Comparison of ENCODE assay signal across 20 mouse cellular contexts in genomic region chr5:88795910-88796584, GRCm38 (mm10). TPM values are rescaled to one million over a fixed set of nuclear protein-coding genes. Genes with fewer than 3 reads are reported as not detected.
DNase-seq lines count a peak whose midpoint lies in the region; ATAC-seq and TF ChIP-seq lines count a peak whose summit lies in the region.
"Had no signal": no experiment of that assay in that cellular context is flagged by ENCODE, and none has a peak within 500 bp of the region (broad histone marks: within the 10 kb centered on the region; RNA-seq: fewer than 3 reads in every experiment).

No protein-coding gene starts in this region.

- peak; percentile 61 for DNase-seq in kidney, adult 2 months
- DNase-seq in kidney, postnatal 14 days = no peak
- DNase-seq in lung, embryonic 14.5 days = peak; percentile 15
- DNase-seq in lung, postnatal 0 days (ENCODE audit: low spot score) = no peak
- no peak for DNase-seq in liver, embryonic 14.5 days (ENCODE audit: low read depth in 3 of 3, low spot score in 3 of 3)
- no peak for DNase-seq in retina, postnatal 1 day
- DNase-seq: adrenal gland, postnatal 25 days; gastrocnemius, postnatal 36 days; heart, postnatal 4 days; thymus, postnatal 36 days had no signal

- peak overlapping the region; percentile 49; the same call in 1 of the 2 replicates for H3K27ac ChIP-seq in kidney, adult 2 months (ENCODE audit: insufficient read depth, low read depth, low read length)
- H3K27ac ChIP-seq in lung, embryonic 14.5 days (ENCODE audit: low read depth) = no peak overlapping the region
- H3K27ac ChIP-seq in lung, postnatal 0 days (ENCODE audit: low read length) = no peak overlapping the region
- H3K27ac ChIP-seq in liver, embryonic 14.5 days = no peak overlapping the region
- H3K27ac ChIP-seq in forebrain, embryonic 13.5 days = no peak overlapping the region
- H3K27ac ChIP-seq: embryonic facial prominence, embryonic 10.5 days; forebrain, embryonic 12.5 days; heart, embryonic 15.5 days; hindbrain, embryonic 15.5 days; lung, embryonic 15.5 days; macrophage had no signal

- H3K36me3 ChIP-seq in kidney, adult 2 months (ENCODE audit: control insufficient read depth, insufficient read depth, low read length) = no peaks in the 10 kb centered on the region
- no peaks in the 10 kb centered on the region for H3K36me3 ChIP-seq in lung, embryonic 14.5 days (ENCODE audit: insufficient read depth)
- H3K36me3 ChIP-seq in lung, postnatal 0 days (ENCODE audit: insufficient read depth, low read length) = no peaks in the 10 kb centered on the region
- H3K36me3 ChIP-seq in liver, embryonic 14.5 days (replicated peaks; ENCODE audit: control insufficient read depth, insufficient read depth, low read depth) = no peaks in the 10 kb centered on the region
- no peaks in the 10 kb centered on the region for H3K36me3 ChIP-seq in forebrain, embryonic 13.5 days (ENCODE audit: poor library complexity, severe bottlenecking)
- H3K36me3 ChIP-seq: embryonic facial prominence, embryonic 10.5 days; forebrain, embryonic 12.5 days; G1E; heart, embryonic 15.5 days; hindbrain, embryonic 15.5 days; lung, embryonic 15.5 days had no signal

- H3K9me3 ChIP-seq in lung, embryonic 14.5 days (ENCODE audit: low read depth, low read length) = no peaks in the 10 kb centered on the region
- H3K9me3 ChIP-seq in lung, postnatal 0 days (ENCODE audit: low read length) = no peaks in the 10 kb centered on the region
- no peaks in the 10 kb centered on the region for H3K9me3 ChIP-seq in liver, embryonic 14.5 days (ENCODE audit: control insufficient read depth, low read length)
- no peaks in the 10 kb centered on the region for H3K9me3 ChIP-seq in forebrain, embryonic 13.5 days (replicated peaks)
- H3K9me3 ChIP-seq: embryonic facial prominence, embryonic 10.5 days; forebrain, embryonic 12.5 days; G1E; heart, embryonic 15.5 days; hindbrain, embryonic 15.5 days; lung, embryonic 15.5 days had no signal

- no peak overlapping the region for H3K9ac ChIP-seq in lung, embryonic 14.5 days
- no peak overlapping the region for H3K9ac ChIP-seq in lung, postnatal 0 days (replicated peaks; ENCODE audit: low read depth)
- no peak overlapping the region for H3K9ac ChIP-seq in liver, embryonic 14.5 days (replicated peaks)
- H3K9ac ChIP-seq in forebrain, embryonic 13.5 days = no peak overlapping the region
- H3K9ac ChIP-seq: forebrain, embryonic 12.5 days; heart, embryonic 15.5 days; hindbrain, embryonic 15.5 days; lung, embryonic 15.5 days had no signal

- no peak for TF ChIP-seq POLR2A in kidney, adult 2 months (IDR thresholded peaks at IDR 0.05; ENCODE audit: low read depth, low read length)

- no peaks in the 10 kb centered on the region for H3K27me3 ChIP-seq in kidney, adult 2 months (replicated peaks; ENCODE audit: control insufficient read depth, insufficient read depth, low read length)
- no peaks in the 10 kb centered on the region for H3K27me3 ChIP-seq in lung, embryonic 14.5 days (ENCODE audit: insufficient read depth, low read length)
- H3K27me3 ChIP-seq in lung, postnatal 0 days (replicated peaks; ENCODE audit: insufficient read depth, low read length) = no peaks in the 10 kb centered on the region
- H3K27me3 ChIP-seq in liver, embryonic 14.5 days (ENCODE audit: control insufficient read depth, insufficient read depth, low read length) = no peaks in the 10 kb centered on the region; the same call in 1 of the 2 replicates
- no peaks in the 10 kb centered on the region for H3K27me3 ChIP-seq in forebrain, embryonic 13.5 days
- H3K27me3 ChIP-seq: forebrain, embryonic 12.5 days; heart, embryonic 15.5 days; hindbrain, embryonic 15.5 days; lung, embryonic 15.5 days had no signal

- no peak for TF ChIP-seq EP300 in lung, postnatal 0 days (IDR thresholded peaks at IDR 0.05)
- no peak for TF ChIP-seq EP300 in liver, embryonic 14.5 days (IDR thresholded peaks at IDR 0.05; ENCODE audit: low read depth)

- H3K4me2 ChIP-seq in lung, embryonic 14.5 days = 0 out of 2 replicates have a peak overlapping the region, but pooled peaks have one; percentile 23
- no peak overlapping the region for H3K4me2 ChIP-seq in lung, postnatal 0 days (replicated peaks; ENCODE audit: low read depth, low read length)
- H3K4me2 ChIP-seq in liver, embryonic 14.5 days (ENCODE audit: low read depth) = peak overlapping the region; percentile 29
- H3K4me2 ChIP-seq in forebrain, embryonic 13.5 days = no peak overlapping the region
- H3K4me2 ChIP-seq: forebrain, embryonic 12.5 days; heart, embryonic 15.5 days; hindbrain, embryonic 15.5 days; lung, embryonic 15.5 days; midbrain, embryonic 11.5 days had no signal

- ATAC-seq in lung, embryonic 14.5 days (ENCODE audit: insufficient read depth) = no peak
- ATAC-seq in lung, postnatal 0 days = no peak
- no peak for ATAC-seq in liver, embryonic 14.5 days (ENCODE audit: insufficient read depth)
- ATAC-seq in erythroblast, adult 5-6 weeks (replicated peaks; ENCODE audit: low FRiP score, poor library complexity, severe bottlenecking) = no peak
- no peak for ATAC-seq in forebrain, embryonic 13.5 days

- no peak overlapping the region for H3K4me3 ChIP-seq in kidney, adult 2 months (ENCODE audit: insufficient read depth, low read depth, low read length)
- no peak overlapping the region for H3K4me3 ChIP-seq in lung, embryonic 14.5 days (ENCODE audit: low read depth, low read length)
- no peak overlapping the region for H3K4me3 ChIP-seq in lung, postnatal 0 days (ENCODE audit: low read depth, low read length)
- no peak overlapping the region for H3K4me3 ChIP-seq in liver, embryonic 14.5 days (ENCODE audit: insufficient read depth in 1 of 2, low read depth in 2 of 2, low read length in 2 of 2)
- no peak overlapping the region for H3K4me3 ChIP-seq in forebrain, embryonic 13.5 days
- H3K4me3 ChIP-seq: embryonic facial prominence, embryonic 10.5 days; forebrain, embryonic 12.5 days; heart, embryonic 15.5 days; hindbrain, embryonic 15.5 days; lung, embryonic 15.5 days had no signal

- peaks cover 5% of the 10 kb centered on the region; the same call in 1 of the 2 replicates for H3K4me1 ChIP-seq in kidney, adult 2 months (ENCODE audit: control insufficient read depth, insufficient read depth, low read length)
- H3K4me1 ChIP-seq in lung, embryonic 14.5 days (ENCODE audit: insufficient read depth) = no peaks in the 10 kb centered on the region
- no peaks in the 10 kb centered on the region for H3K4me1 ChIP-seq in lung, postnatal 0 days (ENCODE audit: insufficient read depth, low read depth, low read length)
- peaks cover 0 to 4% of the 10 kb centered on the region in 2 experiments; a peak in 1 of 4 replicates for H3K4me1 ChIP-seq in liver, embryonic 14.5 days (replicated peaks; ENCODE audit: control insufficient read depth in 2 of 2, insufficient read depth in 2 of 2, low read length in 1 of 2)
- no peaks in the 10 kb centered on the region for H3K4me1 ChIP-seq in forebrain, embryonic 13.5 days
- H3K4me1 ChIP-seq: forebrain, embryonic 12.5 days; heart, embryonic 15.5 days; hindbrain, embryonic 15.5 days had no signal

- WGBS in kidney, adult 2 months = 39% methylated on average over 9 of the region's 9 CpGs
- 31% methylated on average over 9 of the region's 9 CpGs for WGBS in lung, embryonic 14.5 days
- 38% methylated on average over 9 of the region's 9 CpGs for WGBS in lung, postnatal 0 days
- 47% methylated on average over 9 of the region's 9 CpGs for WGBS in liver, embryonic 14.5 days (ENCODE audit: insufficient replicate concordance)
- 61% methylated on average over 9 of the region's 9 CpGs for WGBS in forebrain, embryonic 13.5 days

- no peak for TF ChIP-seq CTCF in kidney, adult 2 months (conservative IDR thresholded peaks at IDR 0.05; ENCODE audit: insufficient read depth, insufficient read length, low read depth, low read length)
- TF ChIP-seq CTCF in lung, embryonic 14.5 days (IDR thresholded peaks at IDR 0.05; ENCODE audit: low read depth) = 0 out of 2 replicates have a peak, but pooled peaks have one; percentile 8
- TF ChIP-seq CTCF in lung, postnatal 0 days (IDR thresholded peaks at IDR 0.05) = no peak
- TF ChIP-seq CTCF in liver, embryonic 14.5 days (IDR thresholded peaks at IDR 0.05; ENCODE audit: low read depth) = no peak

RNA-seq across cellular contexts. Expression of gene Dck, which starts 31.3 kb away (rescaled TPM):
- 1.4 and 2.0 TPM in 2 replicates for polyA plus RNA-seq in kidney, adult 2 months (2012; rRNA removed)
- polyA plus RNA-seq in lung, embryonic 14.5 days (2014; fragmentation: Nextera tagmentation; extraction: Ambion mirVana) = 61.5 and 61.7 TPM in 2 replicates
- 7.2 and 7.8 TPM in 2 replicates for polyA plus RNA-seq in lung, postnatal 0 days (2015; fragmentation: Nextera tagmentation; extraction: Ambion mirVana)
- polyA plus RNA-seq in liver, embryonic 14.5 days (2012; rRNA removed) = 29.9 and 38.0 TPM in 2 replicates
- polyA plus RNA-seq in liver, embryonic 14.5 days (2014; fragmentation: Nextera tagmentation; extraction: Ambion mirVana) = 99.8 and 113 TPM in 2 replicates
- total RNA-seq in erythroblast, adult 5-6 weeks (2015; ENCODE audit: low replicate concordance) = 66.0 and 106 TPM in 2 replicates
- total RNA-seq in erythroblast, adult 5-6 weeks (2017; ENCODE audit: low replicate concordance) = 75.0 and 113 TPM in 2 replicates
- 123 and 125 TPM in 2 replicates for polyA plus RNA-seq in forebrain, embryonic 13.5 days (2015; fragmentation: Nextera tagmentation; extraction: Ambion mirVana)

Comparison
In these comparisons a context has a peak if more than half of its experiments do, and no peak if none do; other contexts are left out.
1. DNase-seq: peak in kidney, adult 2 months (single experiment) and lung, embryonic 14.5 days (single experiment); none in kidney, postnatal 14 days (single experiment), lung, postnatal 0 days (single experiment), liver, embryonic 14.5 days (0 of 3) and retina, postnatal 1 day (single experiment).
2. H3K4me2 ChIP-seq: peak in lung, embryonic 14.5 days (single experiment) and liver, embryonic 14.5 days (single experiment); none in lung, postnatal 0 days (single experiment) and forebrain, embryonic 13.5 days (single experiment).